Mouse (Mus musculus): ENCODE data around the gene 1700057G04Rik. TPM values are rescaled to one million over a fixed set of nuclear protein-coding genes. Genes with fewer than 3 reads are reported as not detected.
A peak's percentile ranks its signal among the peaks of the same experiment; 100 is the strongest.
"Not testable (repeated sequence)": the region's sequence is repeated elsewhere in the genome, so short reads cannot be mapped to it uniquely, and the experiment has no call there.

The 1700057G04Rik gene
- total RNA-seq, 2 experiments from 2014 or later = not detected

GRCm38 (mm10) chr9:92298288-92298687, 10.9 kb upstream of the 1700057G04Rik start:
- ATAC-seq (replicated peaks; ENCODE audit: low FRiP score, poor library complexity, severe bottlenecking) = no peak

- no peak for ATAC-seq (replicated peaks; ENCODE audit: low FRiP score, poor library complexity, severe bottlenecking)
Measured at GRCm38 (mm10) chr9:92301213-92301612, 8.0 kb upstream of the 1700057G04Rik start.

- ATAC-seq (replicated peaks; ENCODE audit: low FRiP score, poor library complexity, severe bottlenecking) = no peak
Measured at GRCm38 (mm10) chr9:92305075-92305474, 4.1 kb upstream of the 1700057G04Rik start.

GRCm38 (mm10) chr9:92305620-92306220, 3.5 kb upstream of the 1700057G04Rik start:
- ATAC-seq (replicated peaks; ENCODE audit: low FRiP score, poor library complexity, severe bottlenecking) = no peak

DNA sequence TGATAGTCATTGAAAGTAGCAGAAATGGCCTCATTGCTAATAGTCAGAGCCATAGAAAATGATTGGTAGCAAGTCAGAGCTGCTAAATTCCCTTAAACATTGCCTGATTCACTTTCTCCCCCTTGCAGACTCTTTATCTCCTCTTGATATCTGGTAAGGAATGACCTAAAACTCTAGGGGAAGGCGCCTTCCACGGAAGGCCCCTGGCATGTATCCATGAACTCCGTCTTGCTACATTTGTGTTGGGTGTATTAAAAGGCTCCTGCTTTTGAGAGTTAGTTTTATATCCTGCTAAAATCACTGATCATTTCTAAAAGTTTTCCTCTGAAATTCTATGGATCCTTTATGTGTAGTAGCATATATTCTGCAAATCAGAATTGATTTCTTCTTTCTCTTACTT, 7.6 kb downstream of the 1700057G04Rik start:
- no peak for ATAC-seq (replicated peaks; ENCODE audit: low FRiP score, poor library complexity, severe bottlenecking)

DNA sequence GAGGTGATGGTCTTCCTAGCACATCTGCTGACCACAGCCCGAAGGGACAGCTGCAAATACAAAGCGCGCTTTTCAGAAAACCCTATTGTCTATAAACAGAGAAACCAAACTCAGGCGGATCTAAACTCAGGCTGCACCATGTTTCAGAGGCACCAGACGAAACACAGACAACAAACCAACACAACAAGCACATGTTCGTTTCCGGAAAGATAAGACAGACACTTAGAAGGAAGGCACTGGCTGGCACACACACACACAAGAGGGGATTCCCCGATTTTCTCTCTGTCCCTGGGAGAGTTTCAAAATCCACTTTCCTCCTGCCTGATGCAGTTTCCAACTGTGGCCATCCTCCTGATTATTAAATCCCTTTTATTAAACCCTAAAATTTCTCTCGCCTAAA, 16.8 kb downstream of the 1700057G04Rik start:
- not testable (repeated sequence) for ATAC-seq (replicated peaks; ENCODE audit: low FRiP score, poor library complexity, severe bottlenecking)

GRCm38 (mm10) chr9:92326813-92327212, 17.6 kb downstream of the 1700057G04Rik start:
- ATAC-seq (replicated peaks; ENCODE audit: low FRiP score, poor library complexity, severe bottlenecking) = no peak

GRCm38 (mm10) chr9:92331383-92331782, 22.2 kb downstream of the 1700057G04Rik start:
- ATAC-seq (replicated peaks; ENCODE audit: low FRiP score, poor library complexity, severe bottlenecking) = no peak

- ATAC-seq (replicated peaks; ENCODE audit: low FRiP score, poor library complexity, severe bottlenecking) = peak; percentile 46; the same call in 1 of the 2 replicates
Measured at GRCm38 (mm10) chr9:92334845-92335244, 25.7 kb downstream of the 1700057G04Rik start.

DNA sequence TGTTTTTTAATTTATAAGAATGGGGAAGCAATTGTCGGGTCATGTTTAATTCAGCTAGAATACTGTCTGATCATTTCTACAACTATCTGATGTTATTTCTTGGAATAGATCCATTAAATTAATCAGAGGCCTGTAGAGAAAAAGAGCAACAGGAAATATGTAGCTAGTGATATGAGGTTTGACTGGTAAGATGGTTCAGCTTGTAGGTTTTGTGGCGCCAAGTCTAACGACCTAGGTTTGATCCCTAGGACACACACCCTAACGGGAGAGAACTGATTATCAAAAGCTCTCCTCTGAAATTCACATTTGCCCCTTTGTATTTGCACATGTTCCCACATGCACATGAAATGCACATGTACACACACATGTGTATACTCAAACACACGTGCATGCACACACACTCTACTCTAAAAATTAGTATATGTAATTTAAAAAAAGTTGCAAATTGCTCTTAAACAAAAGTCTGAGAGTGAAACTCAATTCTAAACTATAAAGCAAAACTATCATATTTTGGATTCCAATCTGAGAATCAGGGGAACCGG, 26.2 kb downstream of the 1700057G04Rik start:
- no peak for ATAC-seq (replicated peaks; ENCODE audit: low FRiP score, poor library complexity, severe bottlenecking)

DNA sequence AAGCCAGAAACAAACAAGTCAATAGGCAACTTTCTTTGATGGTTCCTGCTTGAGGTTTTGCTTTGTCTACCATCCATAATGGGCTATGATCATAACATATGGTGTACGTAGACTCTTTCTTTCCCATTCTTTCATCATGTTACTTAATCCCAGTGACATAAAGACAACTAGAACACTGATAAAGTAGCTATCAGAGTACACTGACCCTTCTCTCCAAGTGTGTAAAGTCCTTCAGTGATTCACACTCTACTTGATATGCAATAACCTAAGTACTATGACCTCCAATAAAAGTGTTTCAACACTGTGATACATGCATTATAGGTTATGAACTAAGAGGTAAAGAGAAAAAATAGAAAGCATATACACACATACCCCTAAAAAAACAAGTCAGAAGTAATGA, 27.9 kb downstream of the 1700057G04Rik start:
- ATAC-seq (replicated peaks; ENCODE audit: low FRiP score, poor library complexity, severe bottlenecking) = no peak

- ATAC-seq (replicated peaks; ENCODE audit: low FRiP score, poor library complexity, severe bottlenecking) = no peak
Measured at GRCm38 (mm10) chr9:92337661-92338060, 28.5 kb downstream of the 1700057G04Rik start.

DNA sequence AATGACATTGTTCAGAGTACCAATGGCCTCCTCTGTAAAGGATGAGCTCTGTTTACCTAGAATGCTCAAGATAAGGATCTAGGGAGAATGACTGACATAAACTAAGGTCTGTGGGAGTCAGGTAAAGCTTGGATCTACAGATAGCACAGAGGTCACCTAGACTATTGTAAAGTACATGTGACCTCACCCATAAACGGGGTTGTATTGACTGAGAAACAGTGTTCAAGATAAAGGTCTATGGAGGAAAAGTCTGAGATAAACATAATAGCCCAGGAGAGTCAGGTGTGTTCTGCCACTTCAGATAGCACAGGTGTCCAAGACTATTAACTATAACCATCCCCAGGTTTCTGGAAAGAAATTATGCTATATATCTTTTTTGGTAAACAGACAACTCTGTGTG, 29.8 kb downstream of the 1700057G04Rik start:
- ATAC-seq (replicated peaks; ENCODE audit: low FRiP score, poor library complexity, severe bottlenecking) = no peak

GRCm38 (mm10) chr9:92351924-92352323, 42.7 kb downstream of the 1700057G04Rik start:
- ATAC-seq (replicated peaks; ENCODE audit: low FRiP score, poor library complexity, severe bottlenecking) = no peak

DNA sequence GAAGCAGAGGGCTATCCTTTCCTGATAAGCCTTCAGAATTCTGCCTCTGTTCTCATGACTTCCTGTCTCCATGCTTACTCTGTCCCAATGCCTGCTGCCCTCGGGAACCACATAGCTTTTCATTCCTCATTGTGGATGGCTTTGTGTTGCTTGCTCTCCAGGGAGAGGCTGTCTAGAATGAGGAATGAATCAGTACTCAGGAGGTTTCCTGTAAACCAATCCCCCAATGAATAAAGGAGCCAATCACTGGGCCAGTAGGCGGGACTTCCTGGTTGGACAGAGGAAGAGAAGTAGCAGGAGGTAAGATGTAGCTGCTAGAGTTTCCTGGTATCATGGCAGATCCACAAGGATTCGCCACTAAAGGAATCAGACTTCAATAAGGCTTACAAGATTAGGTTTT, 44.1 kb downstream of the 1700057G04Rik start:
- no peak for ATAC-seq (replicated peaks; ENCODE audit: low FRiP score, poor library complexity, severe bottlenecking)

GRCm38 (mm10) chr9:92360691-92361310, 51.6 kb downstream of the 1700057G04Rik start:
- no peak for ATAC-seq (replicated peaks; ENCODE audit: low FRiP score, poor library complexity, severe bottlenecking)

DNA sequence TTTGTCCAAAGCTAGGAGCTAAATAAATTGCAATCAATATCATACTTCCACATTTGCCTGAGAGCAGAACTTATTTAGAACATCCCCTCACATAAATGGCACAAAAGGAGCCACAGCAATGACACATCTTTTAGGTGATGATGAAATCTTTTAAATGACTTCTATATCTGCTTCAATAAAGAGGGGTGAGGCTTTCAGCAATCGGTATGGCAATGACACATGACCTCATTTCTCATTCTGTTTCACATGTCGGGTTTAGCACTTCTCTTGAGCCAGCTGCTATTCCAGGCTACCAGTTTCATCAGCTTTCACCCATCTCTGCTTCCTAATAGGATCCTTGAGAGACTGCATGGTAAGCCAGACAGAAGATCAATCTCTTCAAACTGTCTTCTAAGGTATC, 54.3 kb downstream of the 1700057G04Rik start:
- no peak for ATAC-seq (replicated peaks; ENCODE audit: low FRiP score, poor library complexity, severe bottlenecking)

- no peak for ATAC-seq (replicated peaks; ENCODE audit: low FRiP score, poor library complexity, severe bottlenecking)
Measured at GRCm38 (mm10) chr9:92368920-92369319, 59.7 kb downstream of the 1700057G04Rik start.

GRCm38 (mm10) chr9:92373896-92374295, 64.7 kb downstream of the 1700057G04Rik start:
- no peak for ATAC-seq (replicated peaks; ENCODE audit: low FRiP score, poor library complexity, severe bottlenecking)

GRCm38 (mm10) chr9:92374705-92375199, 65.6 kb downstream of the 1700057G04Rik start:
- no peak for ATAC-seq (replicated peaks; ENCODE audit: low FRiP score, poor library complexity, severe bottlenecking)

GRCm38 (mm10) chr9:92375378-92375777, 66.2 kb downstream of the 1700057G04Rik start:
- ATAC-seq (replicated peaks; ENCODE audit: low FRiP score, poor library complexity, severe bottlenecking) = no peak

Measured in erythroid progenitor cell, adult 5-6 weeks (primary cell).